Mouse (Mus musculus): Measurements from ENCODE around the gene Junb.

GRCm38 (mm10) chr8:84946528-84947240 lies 31.8 kb downstream of the Junb start, which contains the start of gene Rtbdn:
- TF ChIP-seq SMC3 (IDR thresholded peaks at IDR 0.05; ENCODE audit: low read depth, low read length) (no peak), CTCF (IDR thresholded peaks at IDR 0.05 in 2 of 3, conservative IDR thresholded peaks at IDR 0.05 in 1 of 3; ENCODE audit: control insufficient read depth in 1 of 3, insufficient read depth in 1 of 3, low read depth in 2 of 3, low read length in 3 of 3, poor library complexity in 1 of 3, severe bottlenecking in 1 of 3) (no peak), MEF2A (IDR thresholded peaks at IDR 0.05; ENCODE audit: extremely low read depth, insufficient replicate concordance, low read depth, low read length, poor library complexity, severe bottlenecking) (no peak), POLR2AphosphoS2 (IDR thresholded peaks at IDR 0.05; ENCODE audit: low read length) (no peak), ZMIZ1 (IDR thresholded peaks at IDR 0.05; ENCODE audit: low read depth, low read length) (no peak), USF1 (IDR thresholded peaks at IDR 0.05; ENCODE audit: low read depth, low read length) (no peak), RAD21 (IDR thresholded peaks at IDR 0.05; ENCODE audit: low read depth, low read length) (no peak), MAX (IDR thresholded peaks at IDR 0.05; ENCODE audit: low read length) (no peak)
